Mouse (Mus musculus): ENCODE measurements at regions not wholly inside any gene's neighbourhood (a gene's known extent, or its start where the extent isn't known, plus 50 kb on each side); places are given as distances from the start of the nearest gene placed in this dataset.

DNA sequence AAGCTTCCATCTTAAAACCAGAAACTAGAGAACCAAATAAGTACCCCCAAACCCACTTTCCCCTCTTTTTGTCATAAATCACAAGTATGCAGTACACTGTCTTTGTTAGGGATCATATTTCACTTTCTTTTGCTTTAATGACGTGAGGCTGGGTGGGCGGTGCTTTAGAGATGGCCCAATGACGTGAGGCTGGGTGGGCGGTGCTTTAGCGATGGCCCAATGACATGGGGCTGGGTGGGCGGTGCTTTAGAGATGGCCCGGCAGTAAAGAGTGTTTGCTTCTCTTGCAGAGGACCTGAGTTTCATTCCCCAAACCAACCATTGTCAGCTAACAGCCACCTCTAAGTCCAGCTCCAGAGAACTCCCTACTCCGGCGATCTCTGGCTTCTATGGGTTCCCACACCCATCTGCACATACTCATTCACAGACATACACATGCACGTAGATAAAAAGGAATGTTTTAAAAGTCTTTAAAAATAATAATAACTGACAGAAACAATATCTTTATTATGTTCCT lies 59.2 kb upstream of the Siah3 start:
- no peak for DNase-seq (ENCODE audit: low spot score)

DNA sequence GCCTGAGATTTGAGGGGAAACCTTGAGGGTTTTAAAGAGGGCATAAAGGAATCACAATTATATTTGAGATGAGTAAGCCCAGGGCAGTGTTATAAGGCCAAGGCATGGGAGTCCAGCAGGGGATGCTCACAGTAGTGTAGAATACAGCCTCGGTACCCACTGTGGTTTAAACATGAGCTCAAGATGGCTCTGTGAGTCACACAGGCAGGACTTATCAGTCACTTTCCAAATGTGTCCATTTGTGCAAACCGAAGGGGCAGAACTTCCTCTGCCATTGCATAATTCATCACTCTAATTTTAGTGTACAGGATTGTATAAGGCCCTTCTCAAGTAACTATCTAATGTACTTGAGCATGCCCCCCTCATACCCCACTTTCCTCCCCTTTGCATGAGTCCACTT lies 56.1 kb upstream of the Siah3 start:
- no peak for DNase-seq (ENCODE audit: low spot score)

DNA sequence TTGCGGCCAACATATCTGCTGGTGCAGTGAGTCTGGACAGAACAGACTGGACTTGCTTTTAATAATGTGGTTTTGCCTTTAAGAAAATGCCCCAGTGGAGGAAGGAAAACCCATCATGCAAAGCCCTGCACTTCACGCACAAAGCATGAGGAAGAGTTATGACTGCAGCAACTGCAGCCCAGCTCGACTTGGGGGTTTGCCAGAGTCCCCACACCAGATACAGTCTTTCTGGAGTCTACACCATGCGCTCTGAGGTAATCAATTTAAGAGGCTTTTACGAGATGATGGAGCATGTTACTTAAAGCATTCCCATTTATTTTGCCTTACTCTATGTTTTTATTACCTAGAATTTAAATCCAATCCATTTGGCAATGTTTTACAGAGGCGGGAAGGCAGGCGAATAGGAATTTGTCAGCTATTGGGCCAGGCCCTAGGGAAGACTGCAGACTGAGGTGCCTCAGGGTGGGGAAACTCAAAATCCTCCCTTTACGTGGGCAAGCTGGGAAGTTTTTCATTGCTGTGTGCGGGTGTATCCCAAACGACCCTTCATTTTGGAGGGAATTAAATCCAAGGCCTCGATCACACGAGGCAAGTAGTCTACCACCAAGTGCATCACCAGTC lies 53.2 kb upstream of the Siah3 start:
- DNase-seq (ENCODE audit: low spot score): peak; percentile 24
